Mouse (Mus musculus) myocyte (in vitro differentiated cells): Measurements from ENCODE around the gene Tmem247. TPM values are rescaled to one million over a fixed set of nuclear protein-coding genes. Genes with fewer than 3 reads are reported as not detected.

Source experiments
- H3K27me3 ChIP-seq: one replicate; pipeline ENCODE4 v1.6.1; 2011; ENCODE audit not compliant: control insufficient read depth, insufficient read depth, insufficient read length
- H3K36me3 ChIP-seq: one replicate; pipeline ENCODE4 v1.6.1; 2011; ENCODE audit not compliant: control insufficient read depth, insufficient read depth
- H3K4me2 ChIP-seq: one replicate; pipeline ENCODE4 v1.6.1; 2011; ENCODE audit warnings: low read depth, control low read depth
- H3K4me3 ChIP-seq: one replicate; pipeline ENCODE4 v1.5.1; 2011; ENCODE audit warnings: mild to moderate bottlenecking, control low read depth, moderate library complexity
- H3K79me2 ChIP-seq: one replicate; pipeline ENCODE4 v1.6.1; 2011; ENCODE audit not compliant: control insufficient read depth, insufficient read depth
- H3ac ChIP-seq: one replicate; pipeline ENCODE4 v1.6.1; 2011; ENCODE audit not compliant: control insufficient read depth, insufficient read length
- CEBPB ChIP-seq: IDR thresholded peaks from 2 replicates; pipeline ENCODE4 v1.6.1; 2011; ENCODE audit warnings: mild to moderate bottlenecking, moderate library complexity; ENCODE audit not compliant: poor library complexity, insufficient read depth, severe bottlenecking
- E2F4 ChIP-seq: IDR thresholded peaks from one replicate; pipeline ENCODE4 v1.6.1; 2011; ENCODE audit warnings: mild to moderate bottlenecking, control low read depth, moderate library complexity; ENCODE audit not compliant: insufficient read depth
- MAX ChIP-seq: IDR thresholded peaks from one replicate; pipeline ENCODE4 v1.6.1; 2011; ENCODE audit warnings: low read depth, mild to moderate bottlenecking, control low read depth
- MYOD1 ChIP-seq, 3 experiments: IDR thresholded peaks; one replicate each; pipeline ENCODE4 v1.6.1; 2011; ENCODE audit warnings: control low read depth in 2 of 3, low read depth in 2 of 3, mild to moderate bottlenecking in 2 of 3, moderate library complexity in 1 of 3; ENCODE audit not compliant: insufficient read length in 2 of 3, control insufficient read depth in 1 of 3
- MYOG ChIP-seq, 3 experiments: IDR thresholded peaks; one replicate each; pipeline ENCODE4 v1.6.1; 2011; ENCODE audit warnings: control low read depth in 2 of 3, low read depth in 2 of 3, mild to moderate bottlenecking in 2 of 3; ENCODE audit not compliant: insufficient read length in 2 of 3, control insufficient read depth in 1 of 3, insufficient read depth in 1 of 3
- POLR2A ChIP-seq: IDR thresholded peaks from one replicate; pipeline ENCODE4 v1.6.1; 2011; ENCODE audit warnings: low read depth, mild to moderate bottlenecking, control low read depth, moderate library complexity; ENCODE audit not compliant: insufficient read length
- POLR2AphosphoS2 ChIP-seq: IDR thresholded peaks from one replicate; pipeline ENCODE4 v1.6.1; 2011; ENCODE audit warnings: low read depth, control low read depth; ENCODE audit not compliant: insufficient read length
- REST ChIP-seq: IDR thresholded peaks from one replicate; pipeline ENCODE4 v1.6.1; 2011; ENCODE audit warnings: mild to moderate bottlenecking, control low read depth, moderate library complexity; ENCODE audit not compliant: insufficient read depth, insufficient read length
- SRF ChIP-seq: IDR thresholded peaks from one replicate; pipeline ENCODE4 v1.6.1; 2011; ENCODE audit warnings: low read depth; ENCODE audit not compliant: control insufficient read depth, insufficient read length
- TCF12 ChIP-seq: IDR thresholded peaks from one replicate; pipeline ENCODE4 v1.6.1; 2011; ENCODE audit warnings: mild to moderate bottlenecking, control low read depth; ENCODE audit not compliant: poor library complexity, insufficient read depth, severe bottlenecking
- TCF3 ChIP-seq: IDR thresholded peaks from one replicate; pipeline ENCODE4 v1.6.1; 2011; ENCODE audit warnings: low read depth, control low read depth; ENCODE audit not compliant: insufficient read length
- USF1 ChIP-seq: IDR thresholded peaks from one replicate; pipeline ENCODE4 v1.6.1; 2011; ENCODE audit warnings: low read depth, mild to moderate bottlenecking, control low read depth, moderate library complexity
- polyA plus RNA-seq: library from polyadenylated mRNA; unstranded; fragments of >200 nt; fragmentation: generic; extraction: Trizol; gene quantifications from one replicate; pipeline ENCODE4 v1.2.1, GENCODE M21; 2012; ENCODE audit warnings: missing spikeins

Gene Tmem247
- polyA plus RNA-seq, 1 experiment, result not detected

DNA sequence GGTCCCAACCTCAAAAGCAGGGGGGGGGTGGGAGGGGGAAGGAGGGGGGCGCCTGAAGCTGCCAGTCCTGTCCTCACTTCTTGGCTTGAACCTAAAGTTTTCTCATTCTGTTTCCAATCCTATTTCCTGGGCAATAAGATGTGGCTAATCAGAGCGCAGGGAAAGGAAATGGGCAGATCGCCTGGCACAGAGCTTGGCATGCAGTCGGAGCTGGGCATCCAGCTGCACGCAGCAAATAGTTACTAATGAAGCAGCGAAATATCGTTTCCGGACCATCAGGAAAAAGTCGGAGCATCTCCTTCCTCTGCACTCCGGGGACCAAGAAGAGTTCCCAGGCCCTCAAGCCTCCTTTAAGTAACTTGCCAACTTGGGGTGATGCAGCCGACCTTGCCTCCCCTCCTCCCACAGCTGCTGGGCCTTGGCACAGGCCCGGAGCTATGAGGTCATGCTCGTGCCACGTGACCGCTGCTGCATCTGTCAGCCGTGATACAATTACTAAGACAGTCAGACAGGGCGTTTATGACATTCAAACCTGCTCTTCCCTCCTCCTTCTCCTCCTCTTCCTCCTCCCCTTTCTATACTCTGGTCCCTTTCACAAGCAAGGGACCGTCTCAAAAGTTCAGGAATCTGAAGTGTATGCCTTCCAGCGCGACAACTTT is 20.5 kb downstream of the Tmem247 start:
- no peaks in the 10 kb centered on the region for H3K79me2 ChIP-seq
- H3K4me3 ChIP-seq, result no peak overlapping the region
- H3ac ChIP-seq, result no peak overlapping the region
- H3K4me2 ChIP-seq, result peak overlapping the region; percentile 88
- no peaks in the 10 kb centered on the region for H3K27me3 ChIP-seq
- H3K36me3 ChIP-seq, result no peaks in the 10 kb centered on the region
- TF ChIP-seq MYOG (IDR thresholded peaks at IDR 0.05; ENCODE audit: control insufficient read depth in 1 of 3, insufficient read depth in 1 of 3, insufficient read length in 2 of 3, low read depth in 2 of 3), result peak; percentile 66 to 90 (median 82)
- TF ChIP-seq TCF12, result peak; percentile 15
- peak; percentile 49 for TF ChIP-seq SRF
- no peak for TF ChIP-seq POLR2AphosphoS2
- TF ChIP-seq E2F4, result no peak
- peak in 2 of 3 experiments; percentile 86 to 90 for TF ChIP-seq MYOD1 (IDR thresholded peaks at IDR 0.05; ENCODE audit: control insufficient read depth in 1 of 3, insufficient read length in 2 of 3, low read depth in 2 of 3)
- TF ChIP-seq USF1, result peak; percentile 97
- peak; percentile 33 for TF ChIP-seq TCF3

DNA sequence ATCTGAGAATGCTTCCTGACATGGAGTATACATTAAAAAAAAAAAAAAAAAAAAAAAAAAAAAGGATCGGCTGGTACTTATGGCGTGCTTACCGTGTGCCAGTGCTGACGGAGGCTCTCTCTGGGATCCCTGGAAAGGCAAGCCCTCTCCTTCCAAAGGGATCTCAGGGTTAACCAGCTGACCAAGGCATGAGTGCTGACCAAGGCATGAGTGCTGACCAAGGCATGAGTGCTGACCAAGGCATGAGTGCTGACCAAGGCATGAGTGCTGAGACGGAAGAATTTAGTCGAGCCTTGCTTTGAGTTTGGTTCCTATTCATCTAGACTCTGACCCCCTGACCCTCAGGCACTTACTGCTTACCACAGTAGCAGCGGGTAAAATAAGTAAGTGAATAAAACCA is 21.5 kb downstream of the Tmem247 start:
- no peaks in the 10 kb centered on the region for H3K27me3 ChIP-seq
- no peak overlapping the region for H3ac ChIP-seq
- H3K4me3 ChIP-seq, result no peak overlapping the region
- H3K4me2 ChIP-seq, result no peak overlapping the region
- no peaks in the 10 kb centered on the region for H3K36me3 ChIP-seq
- no peaks in the 10 kb centered on the region for H3K79me2 ChIP-seq
- TF ChIP-seq USF1 (no peak), POLR2A (no peak), POLR2AphosphoS2 (no peak), MYOG (IDR thresholded peaks at IDR 0.05; ENCODE audit: control insufficient read depth in 1 of 3, insufficient read depth in 1 of 3, insufficient read length in 2 of 3, low read depth in 2 of 3) (peak in 1 of 3 experiments; percentile 31), MYOD1 (IDR thresholded peaks at IDR 0.05; ENCODE audit: control insufficient read depth in 1 of 3, insufficient read length in 2 of 3, low read depth in 2 of 3) (no peak), REST (peak; percentile 82), MAX (peak; percentile 73), TCF3 (no peak)

DNA sequence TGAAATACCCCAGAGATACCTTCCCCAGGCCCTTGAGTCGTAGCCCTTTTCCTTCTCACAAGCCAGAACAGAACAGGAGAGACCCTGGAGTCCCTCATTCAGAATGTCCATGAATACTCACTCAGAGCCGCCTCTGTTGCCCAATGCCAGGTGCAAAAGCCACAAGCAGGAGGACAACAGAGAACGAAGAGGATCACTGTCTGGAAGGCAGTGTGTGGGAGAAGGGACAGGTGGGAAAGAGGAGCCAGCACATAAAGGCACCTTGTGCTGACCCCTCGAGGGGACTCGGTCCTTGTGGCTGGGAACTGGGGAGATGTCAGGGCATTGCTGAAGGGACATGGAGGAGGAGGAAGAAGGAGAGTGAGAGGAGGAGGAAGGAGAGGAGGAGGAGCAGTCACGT is 25.0 kb downstream of the Tmem247 start:
- peak overlapping the region; percentile 42 for H3K4me2 ChIP-seq
- no peaks in the 10 kb centered on the region for H3K36me3 ChIP-seq
- TF ChIP-seq E2F4 (no peak), USF1 (peak; percentile 52), MYOD1 (IDR thresholded peaks at IDR 0.05; ENCODE audit: control insufficient read depth in 1 of 3, insufficient read length in 2 of 3, low read depth in 2 of 3) (peak in 2 of 3 experiments; percentile 87 to 93), POLR2A (no peak), POLR2AphosphoS2 (no peak), TCF3 (peak; percentile 58), TCF12 (peak; percentile 44), REST (no peak), CEBPB (peak; percentile 9; the same call in 1 of the 2 replicates), MAX (no peak), SRF (no peak), MYOG (IDR thresholded peaks at IDR 0.05; ENCODE audit: control insufficient read depth in 1 of 3, insufficient read depth in 1 of 3, insufficient read length in 2 of 3, low read depth in 2 of 3) (peak in 2 of 3 experiments; percentile 64 to 96)
- no peak overlapping the region for H3ac ChIP-seq
- H3K79me2 ChIP-seq, result no peaks in the 10 kb centered on the region
- no peak overlapping the region for H3K4me3 ChIP-seq
- H3K27me3 ChIP-seq, result no peaks in the 10 kb centered on the region

DNA sequence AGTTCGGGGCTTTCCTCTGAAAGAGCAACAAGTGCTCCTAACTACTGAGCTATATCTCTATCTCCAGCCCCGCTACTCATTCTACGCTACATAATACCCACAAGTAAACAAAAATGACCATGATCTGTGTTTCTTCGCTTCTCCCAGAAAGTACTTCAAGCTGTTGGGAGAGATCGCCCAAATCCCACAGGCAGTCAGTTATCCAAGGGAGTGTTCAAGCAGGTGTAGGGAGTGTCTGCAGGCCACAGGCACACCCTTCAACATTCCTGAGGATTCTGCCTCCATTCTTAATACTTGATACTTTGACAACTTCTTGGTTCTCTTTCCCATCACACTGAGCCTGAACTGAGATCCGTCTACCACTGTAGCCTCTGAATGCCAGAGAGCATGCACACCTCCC is 26.0 kb downstream of the Tmem247 start:
- H3K27me3 ChIP-seq, result no peaks in the 10 kb centered on the region

More for the DNA sequence above, 26.0 kb downstream of the Tmem247 start:
- Histone ChIP-seq H3K79me2 (no peaks in the 10 kb centered on the region), H3K4me2 (peak overlapping the region; percentile 42), H3K4me3 (no peak overlapping the region), H3ac (no peak overlapping the region), H3K36me3 (no peaks in the 10 kb centered on the region)
- TF ChIP-seq POLR2A (no peak), MYOD1 (IDR thresholded peaks at IDR 0.05; ENCODE audit: control insufficient read depth in 1 of 3, insufficient read length in 2 of 3, low read depth in 2 of 3) (peak in 2 of 3 experiments; percentile 52 to 78), REST (no peak), E2F4 (no peak), MAX (no peak), CEBPB (no peak), POLR2AphosphoS2 (no peak), USF1 (no peak), TCF3 (peak; percentile 12), SRF (no peak), TCF12 (peak; percentile 65), MYOG (IDR thresholded peaks at IDR 0.05; ENCODE audit: control insufficient read depth in 1 of 3, insufficient read depth in 1 of 3, insufficient read length in 2 of 3, low read depth in 2 of 3) (peak in 1 of 3 experiments; percentile 79)
